11 mouse cellular contexts compared by ENCODE assay signal in the genomic region with DNA sequence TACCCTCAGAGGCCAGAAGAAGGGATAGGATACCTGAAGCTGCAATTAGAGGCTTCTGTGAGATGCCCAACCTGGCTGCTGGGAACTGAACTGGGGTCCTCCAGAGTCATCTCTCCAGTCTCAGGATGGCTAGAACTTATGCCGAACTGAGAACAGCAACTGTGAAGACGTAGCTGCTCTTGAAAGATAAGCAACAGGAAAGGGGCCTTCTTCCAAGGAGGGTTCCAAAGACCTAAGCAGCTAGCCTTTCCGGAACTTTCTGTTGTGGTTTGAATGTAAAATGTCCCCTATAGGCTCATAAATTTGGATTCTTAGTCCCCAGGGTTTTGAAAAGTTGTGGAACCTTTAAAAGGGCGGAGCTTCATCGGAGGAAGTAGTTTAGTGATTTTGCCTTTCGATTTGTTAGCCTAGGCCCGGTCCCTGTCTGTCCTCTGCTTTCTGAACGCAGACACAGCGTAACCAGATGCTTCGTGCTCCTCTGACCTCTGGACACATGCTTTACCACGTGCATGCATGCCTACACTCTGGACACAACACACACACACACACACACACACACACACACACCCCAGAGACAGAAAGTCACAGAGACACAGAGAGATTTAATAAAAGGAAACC. TPM values are rescaled to one million over a fixed set of nuclear protein-coding genes. Genes with fewer than 3 reads are reported as not detected.
DNase-seq lines count a peak whose midpoint lies in the region; ATAC-seq and TF ChIP-seq lines count a peak whose summit lies in the region.
"Had no signal": no experiment of that assay in that cellular context is flagged by ENCODE, and none has a peak within 500 bp of the region (broad histone marks: within the 10 kb centered on the region; RNA-seq: fewer than 3 reads in every experiment).

No protein-coding gene starts in this region.

- H3K9ac ChIP-seq in midbrain, embryonic 13.5 days (replicated peaks), result no peak overlapping the region
- H3K9ac ChIP-seq: embryonic facial prominence, embryonic 13.5 days; neural tube, embryonic 12.5 days had no signal

- peak overlapping the region; percentile 44 for H3K4me3 ChIP-seq in lung, adult 2 months (replicated peaks; ENCODE audit: extremely low read depth, low read depth, low read length)
- no peak overlapping the region for H3K4me3 ChIP-seq in midbrain, embryonic 13.5 days (replicated peaks)
- H3K4me3 ChIP-seq: embryonic facial prominence, embryonic 13.5 days; neural tube, embryonic 12.5 days had no signal

- no peak for TF ChIP-seq CTCF in lung, adult 2 months (IDR thresholded peaks at IDR 0.05; ENCODE audit: insufficient read depth, low read length)

- peaks cover 7% of the 10 kb centered on the region for H3K4me1 ChIP-seq in lung, adult 2 months (ENCODE audit: control insufficient read depth, insufficient read depth, low read length)
- no peaks in the 10 kb centered on the region for H3K4me1 ChIP-seq in midbrain, embryonic 13.5 days (replicated peaks)
- H3K4me1 ChIP-seq: embryonic facial prominence, embryonic 13.5 days had no signal

- no peaks in the 10 kb centered on the region for H3K9me3 ChIP-seq in midbrain, embryonic 13.5 days
- H3K9me3 ChIP-seq: embryonic facial prominence, embryonic 13.5 days; neural tube, embryonic 12.5 days had no signal

- no peak for ATAC-seq in midbrain, embryonic 13.5 days

- no peaks in the 10 kb centered on the region for H3K27me3 ChIP-seq in midbrain, embryonic 13.5 days
- H3K27me3 ChIP-seq: embryonic facial prominence, embryonic 13.5 days; neural tube, embryonic 12.5 days had no signal

- no peak for DNase-seq in lung, adult 2 months
- DNase-seq in lung, postnatal 25 days (ENCODE audit: low spot score), result no peak
- peak; percentile 6 to 23 for DNase-seq in heart, postnatal 10 days
- peak; percentile 6 for DNase-seq in liver
- peak; percentile 62 for DNase-seq in skeletal muscle tissue, adult 2 months (ENCODE audit: low read depth, low spot score)
- DNase-seq in adrenal gland, postnatal 10 days, result no peak
- no peak for DNase-seq in layer of hippocampus, postnatal 25 days (ENCODE audit: extremely low spot score in 1 of 2, low spot score in 1 of 2)
- DNase-seq: layer of hippocampus, postnatal 36 days had no signal

- intact Hi-C loops in heart, postnatal 10 days (cut with DNase I), result no loop called here

- H3K36me3 ChIP-seq in midbrain, embryonic 13.5 days, result no peaks in the 10 kb centered on the region
- H3K36me3 ChIP-seq: embryonic facial prominence, embryonic 13.5 days; neural tube, embryonic 12.5 days had no signal

- no peak overlapping the region for H3K4me2 ChIP-seq in midbrain, embryonic 13.5 days (replicated peaks)
- H3K4me2 ChIP-seq: embryonic facial prominence, embryonic 13.5 days; neural tube, embryonic 12.5 days had no signal

- no peak overlapping the region for H3K27ac ChIP-seq in midbrain, embryonic 13.5 days
- H3K27ac ChIP-seq: embryonic facial prominence, embryonic 13.5 days; neural tube, embryonic 12.5 days had no signal

- 50% methylated on average over 11 of the region's 11 CpGs for WGBS in lung, adult 2 months
- 91% methylated on average over 11 of the region's 11 CpGs for WGBS in midbrain, embryonic 13.5 days

- TF ChIP-seq POLR2A in lung, adult 2 months (IDR thresholded peaks at IDR 0.05; ENCODE audit: borderline replicate concordance, extremely low read depth, low read depth, low read length), result peak; percentile 25; the same call in 1 of the 2 replicates

RNA-seq across cellular contexts. Expression of a gene that starts 29.5 kb away (rescaled TPM):
- 16.5 and 25.5 TPM in 2 replicates for polyA plus RNA-seq in lung, adult 2 months (2012; rRNA removed)
- 10 to 100 TPM; 56.7 to 61.8 TPM for total RNA-seq in heart, postnatal 10 days (2021)
- 136 and 144 TPM in 2 replicates for polyA plus RNA-seq in midbrain, embryonic 13.5 days (2015; fragmentation: Nextera tagmentation; extraction: Ambion mirVana)
- total RNA-seq in adrenal gland, postnatal 10 days (2021), result 10 to 100 TPM; 63.9 to 68.1 TPM
- 100 to 1,000 TPM; 164 TPM for total RNA-seq in layer of hippocampus, postnatal 25 days (2021)

Comparison
In these comparisons a context has a peak if more than half of its experiments do, and no peak if none do; other contexts are left out.
1. DNase-seq: peak in heart, postnatal 10 days (2 of 2), liver (single experiment) and skeletal muscle tissue, adult 2 months (single experiment); none in lung, adult 2 months (single experiment), lung, postnatal 25 days (single experiment), adrenal gland, postnatal 10 days (single experiment) and layer of hippocampus, postnatal 25 days (0 of 2).